Mouse (Mus musculus) kidney, adult 2 months (tissue): ENCODE data around the gene Clint1.

ENCODE experiments used
- CTCF ChIP-seq: fragments of 200-500 bp; conservative IDR thresholded peaks from 2 replicates; pipeline ENCODE4 v1.5.1; 2011; ENCODE audit warnings: low read depth, mild to moderate bottlenecking, control low read depth, low read length, moderate library complexity, mixed read lengths; ENCODE audit not compliant: insufficient read depth, insufficient read length
- POLR2A ChIP-seq: fragments of 200-500 bp; IDR thresholded peaks from one replicate; pipeline ENCODE4 v1.6.1; 2011; ENCODE audit warnings: low read depth, low read length, control low read depth

DNA sequence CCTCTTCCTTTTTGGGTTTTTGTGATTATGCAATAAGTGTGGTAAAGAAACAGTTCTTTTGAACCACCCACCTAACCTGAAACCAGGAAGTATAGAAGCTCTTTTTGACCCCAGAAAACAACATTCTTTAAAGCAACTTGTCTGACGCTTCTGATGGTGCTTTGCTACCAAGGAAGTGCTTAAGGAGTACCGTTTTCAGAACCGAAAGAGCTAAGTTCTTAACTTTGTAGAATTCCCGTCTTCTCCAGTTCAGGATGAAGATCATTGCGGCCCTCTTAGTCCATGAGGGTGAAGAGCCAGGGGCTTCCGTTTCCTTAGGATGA is 1.1 kb downstream of the Clint1 start:
- TF ChIP-seq CTCF = no peak
- no peak for TF ChIP-seq POLR2A
